Mouse (Mus musculus) lung, postnatal 0 days (tissue): ENCODE data around the gene H2afx. TPM values are rescaled to one million over a fixed set of nuclear protein-coding genes. Genes with fewer than 3 reads are reported as not detected.

Experiments used
- ATAC-seq: fragments of 200-750 bp; cut with Nextera tagmentation; 2 replicates; pipeline ENCODE4 v1.8.0; 2017; ENCODE audit warnings: moderate library complexity
- DNase-seq: peaks from one replicate; pipeline ENCODE4 v3.0.0-alpha.2; 2016; ENCODE audit warnings: low spot score
- H3K27ac ChIP-seq: fragments of 300-500 bp; sonication (generic); 2 replicates; pipeline ENCODE4 v1.5.1; 2014; ENCODE audit warnings: antibody characterized with exemption, mild to moderate bottlenecking, low read length, mixed read lengths
- H3K27me3 ChIP-seq: fragments of 300-500 bp; sonication (generic); replicated peaks from 2 replicates; pipeline ENCODE4 v1.6.1; 2014; ENCODE audit warnings: low read length, mixed read lengths; ENCODE audit not compliant: insufficient read depth
- H3K36me3 ChIP-seq: fragments of 300-500 bp; sonication (generic); 2 replicates; pipeline ENCODE4 v1.6.1; 2014; ENCODE audit warnings: low read length, mixed read lengths; ENCODE audit not compliant: insufficient read depth
- H3K4me1 ChIP-seq: fragments of 300-500 bp; sonication (generic); 2 replicates; pipeline ENCODE4 v1.6.1; 2014; ENCODE audit warnings: antibody characterized with exemption, low read depth, low read length, mixed read lengths; ENCODE audit not compliant: insufficient read depth
- H3K4me2 ChIP-seq: fragments of 300-500 bp; sonication (generic); replicated peaks from 2 replicates; pipeline ENCODE4 v1.6.1; 2014; ENCODE audit warnings: low read depth, mild to moderate bottlenecking, low read length, moderate library complexity, mixed read lengths
- H3K4me3 ChIP-seq: fragments of 300-500 bp; sonication (generic); 2 replicates; pipeline ENCODE4 v1.5.1; 2014; ENCODE audit warnings: low read depth, low read length
- H3K9ac ChIP-seq: fragments of 300-500 bp; sonication (generic); replicated peaks from 2 replicates; pipeline ENCODE4 v1.6.1; 2014; ENCODE audit warnings: low read depth, mild to moderate bottlenecking
- H3K9me3 ChIP-seq: fragments of 300-500 bp; sonication (generic); 2 replicates; pipeline ENCODE4 v1.6.1; 2016; ENCODE audit warnings: low read length, mixed read lengths
- CTCF ChIP-seq: IDR thresholded peaks from 2 replicates; pipeline ENCODE4 v1.5.1; 2016; ENCODE audit warnings: antibody characterized with exemption, mild to moderate bottlenecking
- EP300 ChIP-seq: IDR thresholded peaks from 2 replicates; pipeline ENCODE4 v1.6.1; 2016; ENCODE audit warnings: antibody characterized with exemption, mild to moderate bottlenecking, control low read depth
- WGBS: fragments of 180-500 bp; shearing (Covaris S2); extraction: QIAGEN DNeasy Blood & Tissue Kit; methylation state at CpG from one replicate; pipeline ENCODE4 v1.1.7; 2014; 5-methylcytosine and 5-hydroxymethylcytosine counted together
- microRNA-seq: library from miRNA; unstranded; fragments of <30 nt; microRNA quantifications from one replicate; pipeline ENCODE4, GENCODE M21; 2016
- polyA plus RNA-seq: library from polyadenylated mRNA; unstranded; fragments of >200 nt; fragmentation: Nextera tagmentation; extraction: Ambion mirVana; gene quantifications from 2 replicates; pipeline ENCODE4 v1.2.1, GENCODE M21; 2015

The H2afx gene
- polyA plus RNA-seq, 1 experiment from 2014 or later = 50.0 TPM

- Histone ChIP-seq H3K4me2 (peak overlapping the region; percentile 93), H3K9me3 (no peaks in the 10 kb centered on the region), H3K27ac (peak overlapping the region; percentile 75), H3K4me3 (peak overlapping the region; percentile 70), H3K27me3 (no peaks in the 10 kb centered on the region), H3K36me3 (peaks cover 20% of the 10 kb centered on the region; the same call in 1 of the 2 replicates), H3K9ac (peak overlapping the region; percentile 70), H3K4me1 (peaks cover 4% of the 10 kb centered on the region)
- TF ChIP-seq EP300 = no peak
- TF ChIP-seq CTCF = no peak
- DNase-seq (peak; percentile 14), ATAC-seq (peak; percentile 4)
- WGBS = 3% methylated on average over 14 of the region's 15 CpGs
Measured at GRCm38 (mm10) chr9:44379862-44380261, 45.4 kb downstream of the H2afx start.

- H3K36me3 ChIP-seq = peaks cover 54% of the 10 kb centered on the region
- ATAC-seq = no peak
- H3K9me3 ChIP-seq = no peaks in the 10 kb centered on the region
- no peak overlapping the region for H3K9ac ChIP-seq
- no peak for DNase-seq
- TF ChIP-seq EP300 = no peak
- TF ChIP-seq CTCF = no peak
- H3K27ac ChIP-seq = no peak overlapping the region
- no peak overlapping the region for H3K4me3 ChIP-seq
- peaks cover 4% of the 10 kb centered on the region; the same call in 1 of the 2 replicates for H3K4me1 ChIP-seq
- H3K27me3 ChIP-seq = no peaks in the 10 kb centered on the region
- H3K4me2 ChIP-seq = no peak overlapping the region
- WGBS = 87% methylated on average over 13 of the region's 13 CpGs
Measured at GRCm38 (mm10) chr9:44384596-44384995, 50.1 kb downstream of the H2afx start.

Small RNAs within 50 kb of the gene (microRNA-seq; reads per million reads assigned to microRNA genes)
- gene Gm44335 = not detected

Other genes with a start within 250 kb of the H2afx start
- gene Mfrp, start 233.0 kb upstream of the H2afx start, polyA plus RNA-seq = 0.08 TPM in 1 of 2 replicates, not detected in the other
- 9.8 and 10.3 TPM in 2 replicates for gene C1qtnf5, start 227.4 kb upstream of the H2afx start, polyA plus RNA-seq
- 0.29 and 0.30 TPM in 2 replicates for gene Gm49380, start 221.2 kb upstream of the H2afx start, polyA plus RNA-seq
- 18.8 and 19.0 TPM in 2 replicates for gene Rnf26, start 221.2 kb upstream of the H2afx start, polyA plus RNA-seq
- gene Mcam, start 200.2 kb upstream of the H2afx start, polyA plus RNA-seq = 113 and 116 TPM in 2 replicates
- gene Cbl, start 100.6 kb upstream of the H2afx start, polyA plus RNA-seq = 6.8 and 9.3 TPM in 2 replicates
- gene Ccdc153, start 94.0 kb upstream of the H2afx start, polyA plus RNA-seq = 59.6 and 60.0 TPM in 2 replicates
- 0.13 TPM in 1 of 2 replicates, not detected in the other for gene Pdzd3, start 83.2 kb upstream of the H2afx start, polyA plus RNA-seq
- gene Nlrx1, start 66.1 kb upstream of the H2afx start, polyA plus RNA-seq = 9.4 and 10.1 TPM in 2 replicates
- 0.47 and 0.63 TPM in 2 replicates for gene Abcg4, start 46.1 kb upstream of the H2afx start, polyA plus RNA-seq
- gene Hinfp, start 29.0 kb upstream of the H2afx start, polyA plus RNA-seq = 10.0 and 11.3 TPM in 2 replicates
- 8.1 and 10.3 TPM in 2 replicates for gene C2cd2l, start 14.4 kb upstream of the H2afx start, polyA plus RNA-seq
- 38.3 and 42.1 TPM in 2 replicates for gene Dpagt1, start 8.7 kb upstream of the H2afx start, polyA plus RNA-seq
- gene Hmbs, start 9.5 kb downstream of the H2afx start, polyA plus RNA-seq = 57.5 and 59.3 TPM in 2 replicates
- 24.5 and 26.1 TPM in 2 replicates for gene Vps11, start 27.0 kb downstream of the H2afx start, polyA plus RNA-seq
- 11.1 and 11.4 TPM in 2 replicates for gene Hyou1, start 44.8 kb downstream of the H2afx start, polyA plus RNA-seq
- gene Slc37a4, start 62.2 kb downstream of the H2afx start, polyA plus RNA-seq = 14.7 and 17.7 TPM in 2 replicates
- 1,758 and 2,031 TPM in 2 replicates for gene Rps25, start 72.4 kb downstream of the H2afx start, polyA plus RNA-seq
- 133 and 136 TPM in 2 replicates for gene Trappc4, start 72.9 kb downstream of the H2afx start, polyA plus RNA-seq
- gene Ccdc84, start 83.9 kb downstream of the H2afx start, polyA plus RNA-seq = 24.2 and 24.5 TPM in 2 replicates
- gene Foxr1, start 106.4 kb downstream of the H2afx start, polyA plus RNA-seq = not detected in 2 replicates
- gene Upk2, start 120.3 kb downstream of the H2afx start, polyA plus RNA-seq = 2.2 and 2.3 TPM in 2 replicates
- 10.7 and 12.3 TPM in 2 replicates for gene Bcl9l, start 148.1 kb downstream of the H2afx start, polyA plus RNA-seq
- 0.17 TPM in 2 replicates for gene Cxcr5, start 227.2 kb downstream of the H2afx start, polyA plus RNA-seq